Mouse (Mus musculus) lung, adult 2 months (tissue): ENCODE results near the gene Flnb.

Experiments used
- CTCF ChIP-seq: fragments of 200-500 bp; IDR thresholded peaks from 2 replicates; pipeline ENCODE4 v1.5.1; 2011; ENCODE audit warnings: mild to moderate bottlenecking, low read length, control low read depth; ENCODE audit not compliant: insufficient read depth
- POLR2A ChIP-seq: fragments of 200-500 bp; IDR thresholded peaks from 2 replicates; pipeline ENCODE4 v1.6.1; 2011; ENCODE audit warnings: low read depth, mild to moderate bottlenecking, control low read depth, low read length, borderline replicate concordance; ENCODE audit errors: extremely low read depth

DNA sequence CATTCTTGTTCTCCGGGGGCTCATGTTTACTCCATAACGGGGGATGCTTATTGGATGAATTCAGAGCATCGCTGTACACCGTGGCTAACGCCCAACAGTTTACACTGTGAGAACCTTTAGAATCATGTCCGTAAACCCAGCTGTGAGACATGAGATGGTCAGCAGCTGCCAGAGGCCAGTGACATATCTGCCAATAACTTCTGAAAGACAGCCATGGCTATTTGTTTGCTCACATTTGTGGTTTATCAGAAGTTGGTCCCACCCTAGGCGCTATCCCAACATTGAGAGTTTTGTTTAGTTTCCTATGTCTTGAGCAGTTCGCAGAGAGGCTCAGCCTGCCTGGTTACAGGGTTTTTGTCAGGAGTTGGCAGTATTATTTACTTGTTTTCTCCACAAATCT is 3.6 kb downstream of the Flnb start:
- no peak for TF ChIP-seq POLR2A
- no peak for TF ChIP-seq CTCF
